Mouse (Mus musculus) thymus, adult 2 months (tissue): ENCODE measurements around the gene Il13. TPM values are rescaled to one million over a fixed set of nuclear protein-coding genes. Genes with fewer than 3 reads are reported as not detected.

Experiments
- DNase-seq: peaks from one replicate; pipeline ENCODE4 v3.0.0; 2021
- H3K27ac ChIP-seq: fragments of 200-500 bp; 2 replicates; pipeline ENCODE4 v1.5.1; 2012; ENCODE audit warnings: low read length, control low read depth; ENCODE audit not compliant: control insufficient read depth, insufficient read depth
- H3K27me3 ChIP-seq: fragments of 200-500 bp; 2 replicates; pipeline ENCODE4 v1.6.1; 2012; ENCODE audit warnings: mild to moderate bottlenecking, low read length, moderate library complexity, mixed read lengths; ENCODE audit not compliant: control insufficient read depth, insufficient read depth
- H3K36me3 ChIP-seq: fragments of 200-500 bp; 2 replicates; pipeline ENCODE4 v1.6.1; 2012; ENCODE audit warnings: mild to moderate bottlenecking, low read length, moderate library complexity; ENCODE audit not compliant: control insufficient read depth, insufficient read depth
- H3K4me1 ChIP-seq: fragments of 200-500 bp; replicated peaks from 2 replicates; pipeline ENCODE4 v1.6.1; 2012; ENCODE audit warnings: low read length; ENCODE audit not compliant: control insufficient read depth, insufficient read depth
- H3K4me3 ChIP-seq: fragments of 200-500 bp; 2 replicates; pipeline ENCODE4 v1.5.1; 2012; ENCODE audit warnings: mild to moderate bottlenecking, low read length, control low read depth, moderate library complexity; ENCODE audit not compliant: control insufficient read depth, insufficient read depth
- CTCF ChIP-seq: fragments of 200-500 bp; IDR thresholded peaks from 2 replicates; pipeline ENCODE4 v1.5.1; 2012; ENCODE audit warnings: mild to moderate bottlenecking, control low read depth, low read length, moderate library complexity, borderline replicate concordance; ENCODE audit not compliant: control insufficient read depth, poor library complexity, insufficient read depth; ENCODE audit errors: extremely low read depth
- POLR2A ChIP-seq: fragments of 200-500 bp; IDR thresholded peaks from 2 replicates; pipeline ENCODE4 v1.6.1; 2012; ENCODE audit warnings: mild to moderate bottlenecking, low read length, control low read depth, moderate library complexity; ENCODE audit not compliant: control insufficient read depth, poor library complexity, insufficient read depth; ENCODE audit errors: extremely low read depth
- WGBS: fragments of 180-500 bp; shearing (Covaris S2); methylation state at CpG from one replicate; pipeline ENCODE4 v1.1.7; 2018; 5-methylcytosine and 5-hydroxymethylcytosine counted together
- polyA plus RNA-seq: library from polyadenylated mRNA; depleted of rRNA; stranded (reverse); fragments of >200 nt; gene quantifications from 2 replicates; pipeline ENCODE4 v1.2.3, GENCODE M21; 2012

Gene Il13
- polyA plus RNA-seq, 1 experiment = 10.4 TPM

GRCm38 (mm10) chr11:53651441-53651840, 16.9 kb upstream of the Il13 start:
- no peak overlapping the region for H3K4me3 ChIP-seq

GRCm38 (mm10) chr11:53644017-53644416, 9.5 kb upstream of the Il13 start:
- no peak for DNase-seq
- TF ChIP-seq POLR2A (no peak), CTCF (no peak)
- no peaks in the 10 kb centered on the region for H3K4me1 ChIP-seq
- H3K4me3 ChIP-seq = no peak overlapping the region
- no peaks in the 10 kb centered on the region for H3K27me3 ChIP-seq
- H3K36me3 ChIP-seq = no peaks in the 10 kb centered on the region
- no peak overlapping the region for H3K27ac ChIP-seq
- WGBS = 86% methylated on average over 5 of the region's 5 CpGs

More at GRCm38 (mm10) chr11:53651441-53651840, 16.9 kb upstream of the Il13 start:
- no peak overlapping the region for H3K27ac ChIP-seq
- H3K27me3 ChIP-seq = no peaks in the 10 kb centered on the region
- WGBS = 98% methylated on average over 4 of the region's 4 CpGs
- DNase-seq = no peak
- H3K36me3 ChIP-seq = peaks cover 42% of the 10 kb centered on the region
- no peak for TF ChIP-seq CTCF
- no peak for TF ChIP-seq POLR2A
- no peaks in the 10 kb centered on the region for H3K4me1 ChIP-seq

GRCm38 (mm10) chr11:53642744-53643279, 8.3 kb upstream of the Il13 start:
- Histone ChIP-seq H3K27ac (no peak overlapping the region), H3K4me3 (no peak overlapping the region), H3K36me3 (no peaks in the 10 kb centered on the region), H3K4me1 (no peaks in the 10 kb centered on the region), H3K27me3 (no peaks in the 10 kb centered on the region)
- 85% methylated on average over 12 of the region's 12 CpGs for WGBS
- peak; percentile 8 for DNase-seq
- TF ChIP-seq POLR2A (no peak), CTCF (no peak)

GRCm38 (mm10) chr11:53637803-53638260, 3.3 kb upstream of the Il13 start:
- peaks cover 9% of the 10 kb centered on the region for H3K4me1 ChIP-seq
- TF ChIP-seq CTCF = no peak
- no peak for TF ChIP-seq POLR2A
- WGBS = 74% methylated on average over 10 of the region's 10 CpGs
- no peak overlapping the region for H3K4me3 ChIP-seq
- no peak overlapping the region for H3K27ac ChIP-seq
- H3K27me3 ChIP-seq = no peaks in the 10 kb centered on the region
- H3K36me3 ChIP-seq = no peaks in the 10 kb centered on the region
- no peak for DNase-seq

GRCm38 (mm10) chr11:53637046-53637802, 2.7 kb upstream of the Il13 start:
- Histone ChIP-seq H3K36me3 (no peaks in the 10 kb centered on the region), H3K4me1 (peaks cover 9% of the 10 kb centered on the region), H3K27ac (no peak overlapping the region), H3K27me3 (no peaks in the 10 kb centered on the region), H3K4me3 (no peak overlapping the region)
- TF ChIP-seq CTCF (no peak), POLR2A (no peak)
- DNase-seq = no peak
- WGBS = 85% methylated on average over 21 of the region's 21 CpGs

- Histone ChIP-seq H3K27ac (no peak overlapping the region), H3K27me3 (no peaks in the 10 kb centered on the region), H3K4me1 (peaks cover 9% of the 10 kb centered on the region), H3K4me3 (peak overlapping the region; percentile 17; the same call in 1 of the 2 replicates), H3K36me3 (no peaks in the 10 kb centered on the region)
- 4% methylated on average over 40 of the region's 40 CpGs for WGBS
- no peak for TF ChIP-seq POLR2A
- TF ChIP-seq CTCF = no peak
- DNase-seq = no peak
Measured at GRCm38 (mm10) chr11:53636183-53636646, 1.7 kb upstream of the Il13 start.
